Mouse (Mus musculus) right cerebral cortex, postnatal 10 days (tissue): ENCODE results near the gene Cyth2.
A peak's percentile ranks its signal among the peaks of the same experiment; 100 is the strongest.

Source experiments
- DNase-seq, 2 experiments: peaks; one replicate each; pipeline ENCODE4 v3.0.0; 2021; ENCODE audit warnings: low spot score in 2 of 2

Cyth2 gene

DNA sequence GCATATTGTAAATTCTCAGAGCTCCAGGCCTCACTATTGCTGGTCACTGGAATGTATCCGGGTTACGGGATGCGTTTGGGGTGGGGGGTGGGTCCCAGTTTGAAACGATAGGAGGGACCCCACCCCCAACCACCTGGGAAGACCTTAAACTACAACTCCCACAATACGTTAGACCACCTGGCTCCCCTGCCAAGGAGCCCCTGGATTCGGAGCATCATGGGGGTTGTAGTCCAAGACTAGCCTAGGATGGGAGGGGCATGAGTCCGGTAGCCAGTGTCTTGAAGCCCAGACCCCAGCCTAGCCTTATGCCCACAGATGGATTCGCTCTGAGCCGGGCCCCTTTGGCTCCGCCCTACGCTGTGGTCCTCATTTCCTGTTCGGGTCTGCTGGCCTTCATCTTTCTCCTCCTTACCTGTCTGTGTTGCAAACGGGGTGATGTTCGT, 28.2 kb downstream of the Cyth2 start:
- peak; percentile 73 to 83 for DNase-seq

GRCm38 (mm10) chr7:45785388-45786135, 28.8 kb downstream of the Cyth2 start:
- DNase-seq = peak; percentile 70 to 71

GRCm38 (mm10) chr7:45784524-45785372, 29.6 kb downstream of the Cyth2 start, which contains the start of gene Sult2b1:
Gene Sult2b1 (minus strand): TSS chr7:45784669.
- peak; percentile 97 to 98 for DNase-seq

- peak; percentile 88 to 92 for DNase-seq
These were observed 30.8 kb downstream of the Cyth2 start, which contains the start of gene Lmtk3 for GRCm38 (mm10) chr7:45783511-45784091. Gene Lmtk3 (plus strand): TSS chr7:45783738.

GRCm38 (mm10) chr7:45782271-45782670, 32.1 kb downstream of the Cyth2 start:
- peak in 1 of 2 experiments; percentile 36 for DNase-seq

- DNase-seq = no peak
These were observed 35.2 kb downstream of the Cyth2 start for GRCm38 (mm10) chr7:45779081-45779641.

- no peak for DNase-seq
These were observed 39.1 kb downstream of the Cyth2 start for GRCm38 (mm10) chr7:45775237-45775636.

DNA sequence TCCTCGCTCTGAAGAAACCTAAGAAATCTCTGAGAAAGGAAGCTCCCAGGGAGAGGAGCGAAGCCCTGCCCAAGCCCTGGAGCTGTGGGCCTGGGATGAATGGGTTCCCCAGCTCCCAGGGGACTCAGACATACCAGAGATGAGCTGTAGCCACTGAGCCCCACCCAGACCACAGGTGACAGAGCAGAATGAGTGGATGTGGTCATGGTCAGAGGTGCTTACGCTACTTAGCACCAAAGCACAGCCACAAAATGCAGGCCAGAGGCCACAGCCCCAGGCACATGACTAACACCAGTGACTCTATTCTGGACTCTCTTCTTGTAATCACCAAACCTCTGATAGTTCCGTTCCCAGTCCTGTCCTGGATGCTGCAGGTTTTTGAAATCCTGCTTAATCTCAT, 43.3 kb downstream of the Cyth2 start:
- no peak for DNase-seq

GRCm38 (mm10) chr7:45770427-45771082, 43.8 kb downstream of the Cyth2 start:
- no peak for DNase-seq

- no peak for DNase-seq
These were observed 46.9 kb downstream of the Cyth2 start for GRCm38 (mm10) chr7:45767500-45767899.

DNA sequence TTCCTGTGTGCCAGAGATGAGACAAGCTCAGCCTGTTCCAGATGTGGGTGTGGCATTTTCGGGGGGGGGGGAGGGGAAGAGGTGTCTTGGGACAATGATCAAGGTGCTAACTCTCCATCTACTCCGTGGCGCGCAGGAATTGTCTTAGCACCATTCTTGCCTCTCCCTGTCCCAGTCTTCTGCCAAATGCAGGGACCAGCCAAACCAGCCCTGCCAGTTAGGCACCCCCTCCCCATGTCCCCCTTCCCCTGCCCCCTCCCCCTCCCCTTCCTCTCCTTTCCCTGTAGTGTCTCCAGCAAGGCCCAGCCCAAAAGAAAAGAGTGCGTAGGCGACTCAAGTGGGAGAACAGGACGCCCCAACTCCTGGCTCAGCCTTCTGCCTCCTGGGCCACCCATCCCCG, 47.6 kb downstream of the Cyth2 start:
- DNase-seq = no peak

DNA sequence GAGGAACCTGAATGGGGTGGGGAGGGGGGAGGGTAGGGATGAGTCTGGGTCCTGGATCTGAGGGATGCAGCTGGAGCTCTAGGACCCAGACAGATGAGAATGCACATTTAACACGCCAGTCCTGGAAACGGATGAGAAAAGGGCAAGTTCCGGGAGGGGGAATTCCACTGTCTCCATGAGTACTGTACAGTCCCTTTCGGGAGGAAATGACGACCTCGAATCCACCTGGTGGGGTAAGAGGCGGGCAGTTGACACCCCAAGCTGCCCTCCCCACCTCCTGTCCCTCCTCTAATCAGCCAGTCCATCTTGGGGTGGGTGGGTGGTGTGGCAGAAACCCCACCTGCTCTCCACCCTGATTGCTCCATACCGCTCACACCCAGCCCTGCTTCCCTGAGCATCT, 48.4 kb downstream of the Cyth2 start:
- no peak for DNase-seq

GRCm38 (mm10) chr7:45760151-45760550, 54.2 kb downstream of the Cyth2 start:
- no peak for DNase-seq

DNA sequence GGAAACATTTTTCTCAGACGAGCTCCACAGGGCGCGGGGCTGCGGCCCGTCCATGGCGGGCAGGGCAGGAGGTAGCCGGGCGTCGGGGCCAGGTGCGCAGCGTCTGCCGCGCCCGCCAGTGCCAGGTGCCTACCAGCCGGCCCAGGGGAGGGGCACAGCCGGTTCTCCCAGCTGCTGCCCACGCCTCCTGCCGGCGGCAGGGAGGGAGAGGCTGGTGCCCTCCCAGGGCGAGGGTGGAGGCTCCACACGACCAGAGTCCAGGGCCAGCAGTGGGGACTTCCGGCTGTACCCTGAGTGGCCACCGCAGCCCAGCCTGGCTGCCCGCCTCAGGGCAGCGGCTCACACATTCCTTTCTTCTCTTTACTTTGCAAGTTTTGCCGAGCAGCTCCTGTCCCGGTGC, 55.0 kb downstream of the Cyth2 start:
- DNase-seq = no peak
